Mouse (Mus musculus) kidney, embryonic 15.5 days (tissue): Measurements from ENCODE around the gene Ddr2. TPM values are rescaled to one million over a fixed set of nuclear protein-coding genes. Genes with fewer than 3 reads are reported as not detected.

Source experiments
- ATAC-seq: fragments of 200-750 bp; cut with Nextera tagmentation; replicated peaks from 2 replicates; pipeline ENCODE4 v1.8.0; 2017; ENCODE audit warnings: moderate TSS enrichment; ENCODE audit not compliant: low FRiP score
- H3K27ac ChIP-seq: fragments of 300-500 bp; sonication (generic); 2 replicates; pipeline ENCODE4 v1.5.1; 2015; ENCODE audit warnings: mild to moderate bottlenecking, inconsistent platforms
- H3K27me3 ChIP-seq: fragments of 300-500 bp; sonication (generic); 2 replicates; pipeline ENCODE4 v1.6.1; 2015; ENCODE audit warnings: inconsistent platforms
- H3K36me3 ChIP-seq: fragments of 300-500 bp; sonication (generic); 2 replicates; pipeline ENCODE4 v1.6.1; 2015; ENCODE audit warnings: inconsistent platforms
- H3K4me1 ChIP-seq: fragments of 300-500 bp; sonication (generic); 2 replicates; pipeline ENCODE4 v1.6.1; 2015; ENCODE audit warnings: inconsistent platforms
- H3K4me2 ChIP-seq: fragments of 300-500 bp; sonication (generic); 2 replicates; pipeline ENCODE4 v1.6.1; 2015; ENCODE audit warnings: moderate library complexity, mild to moderate bottlenecking, inconsistent platforms
- H3K4me3 ChIP-seq: fragments of 300-500 bp; sonication (generic); replicated peaks from 2 replicates; pipeline ENCODE4 v1.5.1; 2015; ENCODE audit warnings: mild to moderate bottlenecking, inconsistent platforms
- H3K9ac ChIP-seq: fragments of 300-500 bp; sonication (generic); 2 replicates; pipeline ENCODE4 v1.6.1; 2015; ENCODE audit warnings: mild to moderate bottlenecking, inconsistent platforms
- H3K9me3 ChIP-seq: fragments of 300-500 bp; sonication (generic); replicated peaks from 2 replicates; pipeline ENCODE4 v1.6.1; 2016; ENCODE audit warnings: inconsistent platforms
- WGBS: fragments of 180-500 bp; shearing (Covaris S2); methylation state at CpG from one replicate; pipeline ENCODE4 v1.1.7; 2015; ENCODE audit warnings: mixed read lengths; 5-methylcytosine and 5-hydroxymethylcytosine counted together
- polyA plus RNA-seq: library from polyadenylated mRNA; unstranded; fragments of >200 nt; fragmentation: Nextera tagmentation; extraction: Ambion mirVana; gene quantifications from 2 replicates; pipeline ENCODE4 v1.2.1, GENCODE M21; 2015

The Ddr2 gene
- polyA plus RNA-seq, 1 experiment from 2014 or later: 35.0 TPM

- under 1% methylated on average over 48 of the region's 48 CpGs for WGBS
- Histone ChIP-seq H3K36me3 (peaks cover 28% of the 10 kb centered on the region), H3K9me3 (no peaks in the 10 kb centered on the region), H3K9ac (peak within 1 kb of the TSS; percentile 54), H3K27ac (peak within 1 kb of the TSS; percentile 86), H3K27me3 (no peaks in the 10 kb centered on the region), H3K4me2 (peak within 1 kb of the TSS; percentile 75), H3K4me3 (peak within 1 kb of the TSS; percentile 74), H3K4me1 (peaks cover 14% of the 10 kb centered on the region)
- ATAC-seq: peak; percentile 100
Observed at GRCm38 (mm10) chr1:169968792-169969515, 141.6 kb downstream of the Ddr2 start, which contains the start of gene Hsd17b7. TSS of gene Hsd17b7 (minus strand) at chr1:169969241.

- no peak overlapping the region for H3K9ac ChIP-seq
- H3K4me1 ChIP-seq: no peaks in the 10 kb centered on the region
- H3K36me3 ChIP-seq: peaks cover 67% of the 10 kb centered on the region
- H3K9me3 ChIP-seq: no peaks in the 10 kb centered on the region
- H3K4me2 ChIP-seq: no peak overlapping the region
- H3K27me3 ChIP-seq: no peaks in the 10 kb centered on the region
- no peak overlapping the region for H3K4me3 ChIP-seq
- WGBS: 97% methylated on average over 10 of the region's 10 CpGs
- H3K27ac ChIP-seq: no peak overlapping the region
- ATAC-seq: no peak
Observed at GRCm38 (mm10) chr1:169953106-169953505, 157.5 kb downstream of the Ddr2 start.

GRCm38 (mm10) chr1:169952636-169953035, 157.9 kb downstream of the Ddr2 start:
- Histone ChIP-seq H3K4me3 (no peak overlapping the region), H3K27ac (no peak overlapping the region), H3K27me3 (no peaks in the 10 kb centered on the region), H3K4me2 (no peak overlapping the region), H3K4me1 (no peaks in the 10 kb centered on the region), H3K9ac (no peak overlapping the region), H3K36me3 (peaks cover 63% of the 10 kb centered on the region), H3K9me3 (no peaks in the 10 kb centered on the region)
- 94% methylated on average over 10 of the region's 10 CpGs for WGBS
- no peak for ATAC-seq

GRCm38 (mm10) chr1:169951561-169951960, 159.0 kb downstream of the Ddr2 start:
- Histone ChIP-seq H3K36me3 (peaks cover 55% of the 10 kb centered on the region), H3K4me1 (no peaks in the 10 kb centered on the region), H3K4me3 (no peak overlapping the region), H3K9me3 (no peaks in the 10 kb centered on the region), H3K27me3 (no peaks in the 10 kb centered on the region), H3K27ac (no peak overlapping the region), H3K9ac (no peak overlapping the region), H3K4me2 (no peak overlapping the region)
- no peak for ATAC-seq
- 95% methylated on average over 6 of the region's 6 CpGs for WGBS

GRCm38 (mm10) chr1:169950651-169951050, 159.9 kb downstream of the Ddr2 start:
- peaks cover 45% of the 10 kb centered on the region for H3K36me3 ChIP-seq
- no peak overlapping the region for H3K9ac ChIP-seq
- WGBS: 93% methylated on average over 4 of the region's 4 CpGs
- no peak for ATAC-seq
- H3K4me1 ChIP-seq: no peaks in the 10 kb centered on the region
- no peaks in the 10 kb centered on the region for H3K9me3 ChIP-seq
- no peak overlapping the region for H3K27ac ChIP-seq
- H3K4me2 ChIP-seq: no peak overlapping the region
- H3K27me3 ChIP-seq: no peaks in the 10 kb centered on the region
- no peak overlapping the region for H3K4me3 ChIP-seq

GRCm38 (mm10) chr1:169949981-169950380, 160.6 kb downstream of the Ddr2 start:
- Histone ChIP-seq H3K9me3 (no peaks in the 10 kb centered on the region), H3K27me3 (no peaks in the 10 kb centered on the region), H3K4me2 (no peak overlapping the region), H3K36me3 (peaks cover 39% of the 10 kb centered on the region), H3K9ac (no peak overlapping the region), H3K4me3 (no peak overlapping the region), H3K27ac (no peak overlapping the region), H3K4me1 (no peaks in the 10 kb centered on the region)
- ATAC-seq: no peak
- 79% methylated on average over 7 of the region's 7 CpGs for WGBS

- no peak overlapping the region for H3K27ac ChIP-seq
- no peaks in the 10 kb centered on the region for H3K9me3 ChIP-seq
- no peak for ATAC-seq
- H3K27me3 ChIP-seq: no peaks in the 10 kb centered on the region
- no peak overlapping the region for H3K4me2 ChIP-seq
- no peak overlapping the region for H3K9ac ChIP-seq
- 69% methylated on average over 7 of the region's 7 CpGs for WGBS
- H3K4me1 ChIP-seq: no peaks in the 10 kb centered on the region
- peaks cover 29% of the 10 kb centered on the region for H3K36me3 ChIP-seq
- H3K4me3 ChIP-seq: no peak overlapping the region
Observed at GRCm38 (mm10) chr1:169948866-169949265, 161.7 kb downstream of the Ddr2 start.

- Histone ChIP-seq H3K4me2 (no peak overlapping the region), H3K9me3 (no peaks in the 10 kb centered on the region), H3K36me3 (peaks cover 23% of the 10 kb centered on the region), H3K27me3 (no peaks in the 10 kb centered on the region), H3K4me1 (no peaks in the 10 kb centered on the region), H3K9ac (no peak overlapping the region), H3K27ac (no peak overlapping the region), H3K4me3 (no peak overlapping the region)
- ATAC-seq: no peak
- 67% methylated on average over 7 of the region's 7 CpGs for WGBS
Observed at GRCm38 (mm10) chr1:169948280-169948679, 162.3 kb downstream of the Ddr2 start.

- 72% methylated on average over 6 of the region's 6 CpGs for WGBS
- Histone ChIP-seq H3K4me1 (no peaks in the 10 kb centered on the region), H3K9ac (no peak overlapping the region), H3K4me3 (no peak overlapping the region), H3K9me3 (no peaks in the 10 kb centered on the region), H3K4me2 (no peak overlapping the region), H3K27me3 (no peaks in the 10 kb centered on the region), H3K36me3 (peaks cover 17% of the 10 kb centered on the region), H3K27ac (no peak overlapping the region)
- ATAC-seq: no peak
Observed at GRCm38 (mm10) chr1:169947654-169948053, 162.9 kb downstream of the Ddr2 start.

- no peaks in the 10 kb centered on the region for H3K27me3 ChIP-seq
- no peak overlapping the region for H3K27ac ChIP-seq
- ATAC-seq: no peak
- H3K9ac ChIP-seq: no peak overlapping the region
- no peaks in the 10 kb centered on the region for H3K4me1 ChIP-seq
- H3K4me2 ChIP-seq: no peak overlapping the region
- no peaks in the 10 kb centered on the region for H3K9me3 ChIP-seq
- WGBS: 74% methylated on average over 3 of the region's 3 CpGs
- H3K4me3 ChIP-seq: no peak overlapping the region
- H3K36me3 ChIP-seq: peaks cover 8% of the 10 kb centered on the region
Observed at GRCm38 (mm10) chr1:169946004-169946403, 164.6 kb downstream of the Ddr2 start.

GRCm38 (mm10) chr1:169939345-169939744, 171.2 kb downstream of the Ddr2 start:
- WGBS: 14% methylated on average over 2 of the region's 2 CpGs
- no peak for ATAC-seq
- no peak overlapping the region for H3K9ac ChIP-seq
- no peak overlapping the region for H3K27ac ChIP-seq
- H3K4me1 ChIP-seq: no peaks in the 10 kb centered on the region
- no peak overlapping the region for H3K4me2 ChIP-seq
- H3K27me3 ChIP-seq: no peaks in the 10 kb centered on the region
- no peaks in the 10 kb centered on the region for H3K9me3 ChIP-seq
- no peak overlapping the region for H3K4me3 ChIP-seq
- no peaks in the 10 kb centered on the region for H3K36me3 ChIP-seq

GRCm38 (mm10) chr1:169934005-169934725, 176.4 kb downstream of the Ddr2 start:
- H3K27me3 ChIP-seq: 0 out of 2 replicates have a peak, but pooled peaks cover 2% of the 10 kb centered on the region
- H3K9me3 ChIP-seq: no peaks in the 10 kb centered on the region
- H3K4me3 ChIP-seq: no peak overlapping the region; the same call in 1 of the 2 replicates
- H3K9ac ChIP-seq: no peak overlapping the region
- H3K4me2 ChIP-seq: peak overlapping the region; percentile 36
- H3K27ac ChIP-seq: no peak overlapping the region
- WGBS: 54% methylated on average over 16 of the region's 16 CpGs
- no peaks in the 10 kb centered on the region for H3K36me3 ChIP-seq
- no peak for ATAC-seq
- H3K4me1 ChIP-seq: no peaks in the 10 kb centered on the region
